8 mouse cellular contexts compared by ENCODE assay signal in genomic region chr2:26325386-26326181, GRCm38 (mm10). TPM values are rescaled to one million over a fixed set of nuclear protein-coding genes. Genes with fewer than 3 reads are reported as not detected.
DNase-seq lines count a peak whose midpoint lies in the region; ATAC-seq and TF ChIP-seq lines count a peak whose summit lies in the region.

No protein-coding gene starts in this region.

- H3K4me3 ChIP-seq in C2C12 (ENCODE audit: insufficient read depth, poor library complexity, severe bottlenecking) (no peak overlapping the region), G1E (ENCODE audit: low read depth, low read length) (no peak overlapping the region)

- H3K4me1 ChIP-seq in G1E (ENCODE audit: insufficient read depth, low read depth, low read length): peaks cover 13% of the 10 kb centered on the region

- H3K36me3 ChIP-seq in C2C12 (ENCODE audit: control insufficient read depth, insufficient read depth) (peaks cover 46% of the 10 kb centered on the region), G1E (replicated peaks) (no peaks in the 10 kb centered on the region)

- DNase-seq in G1E (ENCODE audit: low spot score): peak; percentile 78
- peak; percentile 55 to 72 for DNase-seq in cerebellum, postnatal 36 days
- DNase-seq in gastrocnemius, postnatal 25 days: peak; percentile 44
- peak; percentile 62 for DNase-seq in kidney, adult 9 months
- DNase-seq in lung, postnatal 14 days: peak; percentile 75
- peak; percentile 78 for DNase-seq in skeletal muscle tissue, adult 2 months (ENCODE audit: low read depth, low spot score)
- no peak for DNase-seq in layer of hippocampus, adult 9-11 months

- no peak overlapping the region for H3ac ChIP-seq in C2C12 (ENCODE audit: control insufficient read depth, insufficient read length, low read depth)

- peaks cover 8% of the 10 kb centered on the region for H3K79me2 ChIP-seq in C2C12 (ENCODE audit: control insufficient read depth, insufficient read depth)

- H3K27me3 ChIP-seq in C2C12 (ENCODE audit: control insufficient read depth, insufficient read depth, insufficient read length) (no peaks in the 10 kb centered on the region), G1E (ENCODE audit: insufficient read depth, low read length) (peaks cover 66% of the 10 kb centered on the region)

- TF ChIP-seq CTCF in C2C12 (IDR thresholded peaks at IDR 0.05; ENCODE audit: control insufficient read depth, insufficient read depth, insufficient read length) (peak; percentile 92), G1E (IDR thresholded peaks at IDR 0.05; ENCODE audit: low read depth, low read length) (peak; percentile 91)

- no peak for ATAC-seq in G1E (ENCODE audit: extremely low read depth, insufficient number of reproducible peaks, low FRiP score, poor library complexity, severe bottlenecking)

- H3K9me3 ChIP-seq in G1E (replicated peaks): no peaks in the 10 kb centered on the region

- H3K79me3 ChIP-seq in C2C12 (ENCODE audit: low read depth): no peaks in the 10 kb centered on the region

TF ChIP-seq in C2C12, 6 proteins besides CTCF, POLR2A, EP300 and RAD21:
- TF ChIP-seq MAX (IDR thresholded peaks at IDR 0.05) (no peak), CEBPB (IDR thresholded peaks at IDR 0.05; ENCODE audit: low read depth) (peak; percentile 97)

RNA-seq across cellular contexts. Expression of gene Gpsm1, which starts 10.3 kb away (rescaled TPM):
- polyA plus RNA-seq in C2C12 (2012; fragmentation: generic; extraction: Trizol) (20.6 TPM), G1E (2012) (0.05 and 0.11 TPM in 2 replicates)
- total RNA-seq in G1E (2014; fragmentation: Nextera tagmentation) (not detected in 2 replicates), G1E (2017) (0.22 and 0.46 TPM in 2 replicates)
- total RNA-seq in gastrocnemius, postnatal 25 days (2021): 1 to 10 TPM; 3.1 TPM

RNA-seq across cellular contexts. Expression of gene Dnlz, which starts 26.3 kb away (rescaled TPM):
- polyA plus RNA-seq in C2C12 (2012; fragmentation: generic; extraction: Trizol) (35.6 TPM), G1E (2012) (14.2 and 14.5 TPM in 2 replicates)
- total RNA-seq in G1E (2014; fragmentation: Nextera tagmentation) (7.6 and 8.8 TPM in 2 replicates), G1E (2017) (9.4 and 9.8 TPM in 2 replicates)
- total RNA-seq in gastrocnemius, postnatal 25 days (2021): 10 to 100 TPM; 18.3 to 18.7 TPM

RNA-seq across cellular contexts. Expression of gene Ccdc187, which starts 31.2 kb away (rescaled TPM):
- polyA plus RNA-seq in C2C12 (2012; fragmentation: generic; extraction: Trizol): not detected
- not detected in 2 replicates for total RNA-seq in G1E (2014; fragmentation: Nextera tagmentation)
- total RNA-seq in G1E (2017): under 0.01 and 0.11 TPM in 2 replicates
- polyA plus RNA-seq in G1E (2012): not detected in 2 replicates
- total RNA-seq in gastrocnemius, postnatal 25 days (2021): under 1 TPM in 1 of 2 experiments, not detected in 1; 0.03 TPM

RNA-seq across cellular contexts. Expression of gene Card9, which starts 35.1 kb away (rescaled TPM):
- polyA plus RNA-seq in C2C12 (2012; fragmentation: generic; extraction: Trizol) (0.20 TPM), G1E (2012) (0.35 and 0.38 TPM in 2 replicates)
- total RNA-seq in G1E (2014; fragmentation: Nextera tagmentation) (not detected in 2 replicates), G1E (2017) (0.12 and 0.16 TPM in 2 replicates)
- under 1 TPM; 0.46 to 0.56 TPM for total RNA-seq in gastrocnemius, postnatal 25 days (2021)

RNA-seq across cellular contexts. Expression of gene Snapc4, which starts 54.9 kb away (rescaled TPM):
- 11.7 TPM for polyA plus RNA-seq in C2C12 (2012; fragmentation: generic; extraction: Trizol)
- 18.7 and 25.4 TPM in 2 replicates for total RNA-seq in G1E (2014; fragmentation: Nextera tagmentation)
- 42.2 and 46.0 TPM in 2 replicates for total RNA-seq in G1E (2017)
- polyA plus RNA-seq in G1E (2012): 64.0 and 67.9 TPM in 2 replicates
- 1 to 10 TPM; 5.7 to 5.9 TPM for total RNA-seq in gastrocnemius, postnatal 25 days (2021)
